Mouse (Mus musculus) left cerebral cortex, postnatal 36 days (tissue): ENCODE results near the gene Syt5. TPM values are rescaled to one million over a fixed set of nuclear protein-coding genes. Genes with fewer than 3 reads are reported as not detected.
A peak's percentile ranks its signal among the peaks of the same experiment; 100 is the strongest.
"Not testable (repeated sequence)": the region's sequence is repeated elsewhere in the genome, so short reads cannot be mapped to it uniquely, and the experiment has no call there.

Source experiments
- DNase-seq, 2 experiments: peaks; one replicate each; pipeline ENCODE4 v3.0.0; 2021 to 2022; ENCODE audit warnings: low spot score in 2 of 2, mixed read lengths in 1 of 2
- intact Hi-C: fragments of 180-260 bp; cut with DNase I; formaldehyde crosslinking; loops from one replicate; pipeline ENCODE4 v1.15.1; 2025
- total RNA-seq, 2 experiments: library from RNA; stranded (reverse); gene quantifications; 2 replicates each; pipeline ENCODE4 v1.2.3; 2021

The Syt5 gene
- 100 to 1,000 TPM; 263 to 298 TPM for total RNA-seq

- intact Hi-C loops: no loop called here
Measured at GRCm38 (mm10) chr7:4547221-4547641, at the start of gene Syt5. TSS of gene Syt5 (minus strand) at chr7:4547541.

GRCm38 (mm10) chr7:4597046-4597445 lies 49.7 kb upstream of the Syt5 start:
- DNase-seq, intact Hi-C loops: not testable (repeated sequence)

More at GRCm38 (mm10) chr7:4547221-4547641, at the start of gene Syt5:
- DNase-seq: peak; percentile 71 to 75

GRCm38 (mm10) chr7:4581481-4581880 lies 34.1 kb upstream of the Syt5 start:
- DNase-seq: not testable (repeated sequence)

GRCm38 (mm10) chr7:4572361-4572760 lies 25.0 kb upstream of the Syt5 start:
- intact Hi-C loops: loop anchor here (5.0 kb wide), 1 partner anchor 45 kb away; no protein-coding TSS in a partner anchor
- not testable (repeated sequence) for DNase-seq

More at GRCm38 (mm10) chr7:4581481-4581880, 34.1 kb upstream of the Syt5 start:
- intact Hi-C loops: not testable (repeated sequence)

- intact Hi-C loops: no loop called here
- DNase-seq: no peak
Measured at GRCm38 (mm10) chr7:4562660-4563059, 15.3 kb upstream of the Syt5 start.

DNA sequence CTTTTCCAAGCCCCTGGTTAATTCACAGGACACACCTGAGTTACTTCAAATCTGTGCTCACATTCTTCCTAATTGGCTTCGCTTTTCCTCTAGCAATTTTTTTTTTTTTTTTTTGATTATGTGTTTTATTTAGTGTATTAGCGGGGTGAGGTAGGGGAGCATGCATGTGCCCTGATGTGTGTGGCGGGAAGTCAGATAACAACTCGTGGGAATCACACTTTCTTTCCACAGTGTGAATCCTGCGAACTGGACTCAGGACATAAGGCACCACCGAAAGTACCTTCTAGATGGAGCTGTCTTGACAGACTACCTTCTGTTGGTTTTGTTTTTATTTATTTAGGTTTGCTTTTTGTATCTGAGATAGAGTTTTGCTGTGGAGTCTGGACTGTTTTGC lies 9.8 kb upstream of the Syt5 start:
- intact Hi-C loops: loop anchor here (5.0 to 10.0 kb wide), 2 partner anchors 68 to 235 kb away; partner anchors contain the start of gene Rpl28
- no peak for DNase-seq

GRCm38 (mm10) chr7:4556256-4557166 lies 9.2 kb upstream of the Syt5 start:
- intact Hi-C loops: loop anchor here (5.0 to 10.0 kb wide), 2 partner anchors 68 to 236 kb away; partner anchors contain the start of gene Rpl28
- DNase-seq: peak; percentile 73 to 79

DNA sequence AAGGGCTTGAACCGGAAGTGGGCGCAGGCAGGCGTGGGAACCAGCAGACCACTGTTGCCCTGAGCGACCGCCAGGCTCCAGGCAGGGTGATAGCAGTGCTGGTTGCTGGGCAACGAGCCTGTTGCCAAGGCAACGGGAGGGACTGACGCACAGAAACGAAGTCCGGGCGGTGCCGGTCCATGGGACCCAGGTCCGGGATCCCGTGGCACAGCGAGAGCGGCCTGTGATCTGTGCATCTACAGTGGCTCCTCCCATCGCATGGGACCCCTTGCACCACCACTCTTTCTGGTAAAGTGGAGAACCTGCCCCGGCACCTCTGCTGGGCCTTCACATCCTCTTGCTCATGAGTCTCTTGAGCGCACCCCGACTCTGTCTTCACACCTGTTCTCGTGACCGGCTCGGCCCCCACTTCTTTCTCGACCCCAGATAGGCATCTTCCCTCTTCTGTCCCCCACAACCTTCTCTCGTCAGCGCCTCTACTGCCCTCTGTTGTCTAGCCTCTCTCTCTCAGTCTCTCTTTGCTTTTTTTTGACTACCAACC lies 680 bp downstream of the Syt5 start:
- peak; percentile 93 to 97 for DNase-seq
- intact Hi-C loops: no loop called here

DNA sequence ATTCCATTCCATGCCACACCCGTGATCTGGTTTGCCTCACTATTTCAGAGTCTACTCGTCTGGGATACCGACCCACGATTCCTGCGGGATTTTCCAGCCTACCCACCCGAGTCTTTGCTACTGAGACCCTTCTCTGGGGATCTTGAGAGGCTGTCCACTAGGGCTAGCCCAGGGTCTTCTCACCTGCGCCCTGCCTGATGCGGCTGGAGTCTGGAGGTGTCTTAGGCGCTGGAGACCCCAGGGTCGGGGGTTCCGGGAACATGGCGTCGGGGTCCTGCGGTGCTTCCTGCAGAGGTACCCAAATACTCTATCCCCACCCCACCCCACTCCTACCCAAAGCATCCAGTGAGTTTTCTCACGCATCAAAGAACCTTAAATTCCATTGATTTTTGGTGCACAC lies 1.3 kb downstream of the Syt5 start:
- peak in 1 of 2 experiments; percentile 24 for DNase-seq
- intact Hi-C loops: no loop called here

GRCm38 (mm10) chr7:4542013-4542412 lies 5.3 kb downstream of the Syt5 start:
- intact Hi-C loops: no loop called here
- no peak for DNase-seq

- no peak for DNase-seq
- intact Hi-C loops: no loop called here
Measured at GRCm38 (mm10) chr7:4541344-4541743, 6.0 kb downstream of the Syt5 start.

DNA sequence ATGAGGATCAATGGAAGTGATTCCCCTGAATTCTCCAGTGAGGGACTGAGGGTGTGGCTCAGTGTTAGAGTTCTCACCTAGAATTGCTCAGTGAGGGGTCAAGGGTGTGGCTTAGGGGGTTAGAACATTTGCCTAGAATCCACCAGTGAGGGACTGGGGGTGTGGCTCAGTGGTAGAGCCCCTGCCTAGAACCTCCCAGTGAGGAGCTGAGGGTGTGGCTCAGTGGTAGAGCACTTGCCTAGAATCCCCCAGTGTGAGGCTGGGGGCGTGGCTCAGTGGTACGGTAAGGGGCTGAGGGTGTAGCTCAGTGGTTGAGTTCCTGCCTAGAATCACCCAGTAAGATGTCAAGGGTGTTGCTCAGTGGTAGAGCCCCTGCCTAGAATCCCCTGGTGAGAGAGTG lies 8.3 kb downstream of the Syt5 start:
- intact Hi-C loops: no loop called here

GRCm38 (mm10) chr7:4537181-4537580 lies 10.2 kb downstream of the Syt5 start:
- intact Hi-C loops: no loop called here
- no peak for DNase-seq

More for the DNA sequence above, 8.3 kb downstream of the Syt5 start:
- no peak for DNase-seq

- intact Hi-C loops: no loop called here
- DNase-seq: no peak
Measured at GRCm38 (mm10) chr7:4536369-4536768, 11.0 kb downstream of the Syt5 start.

GRCm38 (mm10) chr7:4532005-4532729 lies 15.2 kb downstream of the Syt5 start, which contains the start of gene Dnaaf3:
TSS of gene Dnaaf3 (minus strand) at chr7:4532453.
- intact Hi-C loops: no loop called here
- no peak for DNase-seq

DNA sequence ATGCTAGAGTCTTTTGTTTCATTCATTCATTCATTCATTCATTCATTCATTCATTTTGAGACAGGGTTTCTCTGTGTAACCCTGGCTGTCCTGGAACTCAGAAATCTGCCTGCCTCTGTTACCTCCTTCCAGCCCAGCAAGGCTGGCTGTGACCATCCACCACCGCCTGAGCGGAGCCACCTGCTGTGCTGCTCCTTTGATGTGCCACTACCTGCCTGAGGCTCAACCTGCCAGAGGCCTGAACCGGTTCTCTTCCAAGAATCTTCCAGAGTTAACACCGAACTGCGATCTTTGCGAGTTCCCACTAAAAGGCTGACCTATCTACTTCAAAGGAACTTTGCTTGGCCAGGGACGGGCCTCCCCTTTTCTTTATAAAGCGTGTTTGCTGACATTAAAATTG lies 17.2 kb downstream of the Syt5 start:
- DNase-seq, intact Hi-C loops: not testable (repeated sequence)

GRCm38 (mm10) chr7:4527302-4527689 lies 20.0 kb downstream of the Syt5 start:
- DNase-seq: no peak
- intact Hi-C loops: loop anchor here (10.0 kb wide), 1 partner anchor 92 kb away; no protein-coding TSS in a partner anchor

GRCm38 (mm10) chr7:4526341-4527301 lies 20.7 kb downstream of the Syt5 start:
- DNase-seq: peak; percentile 65 to 66
- intact Hi-C loops: loop anchor here (10.0 kb wide), 1 partner anchor 92 kb away; no protein-coding TSS in a partner anchor
